Mouse (Mus musculus) cerebellum, adult 2 months (tissue): ENCODE results near the gene Plxnb1.

Source experiments
- CTCF ChIP-seq: fragments of 200-500 bp; IDR thresholded peaks from 2 replicates; pipeline ENCODE4 v1.5.1; 2011; ENCODE audit warnings: low read depth, mild to moderate bottlenecking, control low read depth, low read length, moderate library complexity, borderline replicate concordance; ENCODE audit not compliant: insufficient read depth
- POLR2A ChIP-seq: fragments of 200-500 bp; IDR thresholded peaks from 2 replicates; pipeline ENCODE4 v1.6.1; 2011; ENCODE audit warnings: low read length, control low read depth, borderline replicate concordance; ENCODE audit not compliant: insufficient read depth

DNA sequence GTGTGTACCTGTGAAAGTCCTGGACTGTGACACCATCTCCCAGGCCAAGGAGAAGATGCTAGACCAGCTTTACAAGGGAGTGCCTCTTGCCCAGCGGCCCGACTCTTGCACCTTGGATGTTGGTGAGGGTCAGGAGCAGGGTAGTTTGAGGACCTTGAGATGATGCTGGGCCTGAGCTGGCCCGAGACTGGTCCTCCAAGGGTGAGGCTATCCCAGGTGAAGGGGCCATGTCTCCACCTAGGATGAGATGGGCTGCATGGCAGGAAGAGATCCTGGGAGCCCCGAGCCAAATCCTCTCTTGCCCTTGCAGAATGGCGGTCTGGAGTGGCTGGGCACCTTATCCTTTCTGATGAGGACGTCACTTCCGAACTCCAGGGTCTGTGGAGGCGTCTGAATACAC is 18.1 kb downstream of the Plxnb1 start:
- TF ChIP-seq CTCF (no peak), POLR2A (no peak)
